Mouse (Mus musculus) liver, embryonic 12.5 days (tissue): ENCODE measurements around the gene Tle3. TPM values are rescaled to one million over a fixed set of nuclear protein-coding genes. Genes with fewer than 3 reads are reported as not detected.

Experiments used
- ATAC-seq: fragments of 200-750 bp; cut with Nextera tagmentation; 2 replicates; pipeline ENCODE4 v1.8.0; 2017; ENCODE audit warnings: moderate number of reproducible peaks, mild to moderate bottlenecking, moderate library complexity
- H3K27ac ChIP-seq: fragments of 300-500 bp; sonication (generic); 2 replicates; pipeline ENCODE4 v1.5.1; 2016; ENCODE audit warnings: mild to moderate bottlenecking
- H3K27me3 ChIP-seq: fragments of 300-500 bp; sonication (generic); replicated peaks from 2 replicates; pipeline ENCODE4 v1.6.1; 2016; ENCODE audit warnings: mild to moderate bottlenecking, moderate library complexity
- H3K36me3 ChIP-seq: fragments of 300-500 bp; sonication (generic); 2 replicates; pipeline ENCODE4 v1.6.1; 2016; ENCODE audit warnings: mild to moderate bottlenecking, moderate library complexity
- H3K4me1 ChIP-seq: fragments of 300-500 bp; sonication (generic); 2 replicates; pipeline ENCODE4 v1.6.1; 2016
- H3K4me2 ChIP-seq: fragments of 300-500 bp; sonication (generic); 2 replicates; pipeline ENCODE4 v1.6.1; 2016; ENCODE audit warnings: mild to moderate bottlenecking, moderate library complexity
- H3K4me3 ChIP-seq: fragments of 300-500 bp; sonication (generic); 2 replicates; pipeline ENCODE4 v1.5.1; 2016; ENCODE audit warnings: mild to moderate bottlenecking, moderate library complexity
- H3K9ac ChIP-seq: fragments of 300-500 bp; sonication (generic); 2 replicates; pipeline ENCODE4 v1.6.1; 2016; ENCODE audit warnings: mild to moderate bottlenecking, moderate library complexity
- H3K9me3 ChIP-seq: fragments of 300-500 bp; sonication (generic); replicated peaks from 2 replicates; pipeline ENCODE4 v1.6.1; 2016; ENCODE audit warnings: mild to moderate bottlenecking, moderate library complexity
- WGBS: fragments of 180-500 bp; shearing (Covaris S2); methylation state at CpG from one replicate; pipeline ENCODE4 v1.1.7; 2016; ENCODE audit not compliant: insufficient replicate concordance; 5-methylcytosine and 5-hydroxymethylcytosine counted together
- polyA plus RNA-seq: library from polyadenylated mRNA; unstranded; fragments of >200 nt; fragmentation: Nextera tagmentation; extraction: Ambion mirVana; gene quantifications from 2 replicates; pipeline ENCODE4 v1.2.1, GENCODE M21; 2016

Gene Tle3
- polyA plus RNA-seq, 1 experiment from 2014 or later = 7.7 TPM

GRCm38 (mm10) chr9:61402268-61402667 is 30.1 kb downstream of the Tle3 start:
- Histone ChIP-seq H3K36me3 (peaks cover 68% of the 10 kb centered on the region), H3K27ac (no peak overlapping the region), H3K9ac (no peak overlapping the region), H3K4me3 (no peak overlapping the region), H3K4me2 (no peak overlapping the region), H3K27me3 (no peaks in the 10 kb centered on the region), H3K9me3 (no peaks in the 10 kb centered on the region), H3K4me1 (0 out of 2 replicates have a peak, but pooled peaks cover 2% of the 10 kb centered on the region)
- 71% methylated on average over 4 of the region's 4 CpGs for WGBS
- no peak for ATAC-seq

- peaks cover 72% of the 10 kb centered on the region for H3K36me3 ChIP-seq
- no peaks in the 10 kb centered on the region for H3K27me3 ChIP-seq
- no peak overlapping the region for H3K4me3 ChIP-seq
- ATAC-seq = no peak
- 0 out of 2 replicates have a peak, but pooled peaks cover 2% of the 10 kb centered on the region for H3K4me1 ChIP-seq
- H3K27ac ChIP-seq = no peak overlapping the region
- H3K4me2 ChIP-seq = no peak overlapping the region
- H3K9ac ChIP-seq = no peak overlapping the region
- no peaks in the 10 kb centered on the region for H3K9me3 ChIP-seq
- WGBS = 84% methylated on average over 5 of the region's 5 CpGs
These were observed 30.6 kb downstream of the Tle3 start for GRCm38 (mm10) chr9:61402716-61403115.

- peaks cover 74% of the 10 kb centered on the region for H3K36me3 ChIP-seq
- no peak overlapping the region for H3K9ac ChIP-seq
- no peak overlapping the region for H3K4me3 ChIP-seq
- H3K27ac ChIP-seq = no peak overlapping the region
- H3K9me3 ChIP-seq = no peaks in the 10 kb centered on the region
- 0 out of 2 replicates have a peak, but pooled peaks cover 2% of the 10 kb centered on the region for H3K4me1 ChIP-seq
- ATAC-seq = no peak
- H3K4me2 ChIP-seq = no peak overlapping the region
- H3K27me3 ChIP-seq = no peaks in the 10 kb centered on the region
- 77% methylated on average over 16 of the region's 16 CpGs for WGBS
These were observed 31.9 kb downstream of the Tle3 start for GRCm38 (mm10) chr9:61403866-61404614.

GRCm38 (mm10) chr9:61404615-61404980 is 32.4 kb downstream of the Tle3 start:
- ATAC-seq = no peak
- 66% methylated on average over 3 of the region's 3 CpGs for WGBS
- no peaks in the 10 kb centered on the region for H3K9me3 ChIP-seq
- H3K27me3 ChIP-seq = no peaks in the 10 kb centered on the region
- H3K4me3 ChIP-seq = no peak overlapping the region
- no peak overlapping the region for H3K4me2 ChIP-seq
- no peak overlapping the region for H3K9ac ChIP-seq
- peaks cover 74% of the 10 kb centered on the region for H3K36me3 ChIP-seq
- no peak overlapping the region for H3K27ac ChIP-seq
- H3K4me1 ChIP-seq = 0 out of 2 replicates have a peak, but pooled peaks cover 2% of the 10 kb centered on the region

- peaks cover 77% of the 10 kb centered on the region for H3K36me3 ChIP-seq
- no peak overlapping the region for H3K9ac ChIP-seq
- H3K4me2 ChIP-seq = no peak overlapping the region
- 78% methylated on average over 19 of the region's 19 CpGs for WGBS
- H3K27ac ChIP-seq = no peak overlapping the region
- H3K4me3 ChIP-seq = no peak overlapping the region
- no peak for ATAC-seq
- H3K9me3 ChIP-seq = no peaks in the 10 kb centered on the region
- no peaks in the 10 kb centered on the region for H3K27me3 ChIP-seq
- 0 out of 2 replicates have a peak, but pooled peaks cover 2% of the 10 kb centered on the region for H3K4me1 ChIP-seq
These were observed 32.9 kb downstream of the Tle3 start for GRCm38 (mm10) chr9:61404998-61405621.

GRCm38 (mm10) chr9:61406343-61406742 is 34.2 kb downstream of the Tle3 start:
- no peak overlapping the region for H3K27ac ChIP-seq
- no peak overlapping the region for H3K9ac ChIP-seq
- H3K9me3 ChIP-seq = no peaks in the 10 kb centered on the region
- H3K4me2 ChIP-seq = no peak overlapping the region
- H3K36me3 ChIP-seq = peaks cover 89% of the 10 kb centered on the region
- no peak overlapping the region for H3K4me3 ChIP-seq
- 0 out of 2 replicates have a peak, but pooled peaks cover under 1% of the 10 kb centered on the region for H3K4me1 ChIP-seq
- no peak for ATAC-seq
- H3K27me3 ChIP-seq = no peaks in the 10 kb centered on the region
- 75% methylated on average over 1 of the region's 1 CpGs for WGBS

GRCm38 (mm10) chr9:61409046-61409445 is 36.9 kb downstream of the Tle3 start:
- Histone ChIP-seq H3K4me3 (no peak overlapping the region), H3K36me3 (peaks cover 99% of the 10 kb centered on the region), H3K27ac (no peak overlapping the region), H3K4me2 (no peak overlapping the region), H3K4me1 (no peaks in the 10 kb centered on the region), H3K9ac (no peak overlapping the region), H3K27me3 (no peaks in the 10 kb centered on the region), H3K9me3 (no peaks in the 10 kb centered on the region)
- no peak for ATAC-seq
- 75% methylated on average over 8 of the region's 8 CpGs for WGBS

GRCm38 (mm10) chr9:61413665-61414456 is 41.7 kb downstream of the Tle3 start:
- Histone ChIP-seq H3K4me2 (no peak overlapping the region), H3K27me3 (no peaks in the 10 kb centered on the region), H3K4me1 (no peaks in the 10 kb centered on the region), H3K4me3 (no peak overlapping the region), H3K9ac (no peak overlapping the region), H3K36me3 (peaks cover 91% of the 10 kb centered on the region), H3K27ac (no peak overlapping the region), H3K9me3 (no peaks in the 10 kb centered on the region)
- no peak for ATAC-seq
- 82% methylated on average over 14 of the region's 14 CpGs for WGBS

- Histone ChIP-seq H3K4me3 (no peak overlapping the region), H3K4me1 (no peaks in the 10 kb centered on the region), H3K36me3 (peaks cover 67% of the 10 kb centered on the region), H3K27me3 (peaks cover 4% of the 10 kb centered on the region; the same call in 1 of the 2 replicates), H3K9me3 (no peaks in the 10 kb centered on the region), H3K9ac (no peak overlapping the region), H3K4me2 (no peak overlapping the region), H3K27ac (no peak overlapping the region)
- ATAC-seq = no peak
- 52% methylated on average over 9 of the region's 9 CpGs for WGBS
These were observed 44.4 kb downstream of the Tle3 start for GRCm38 (mm10) chr9:61416571-61416970.

GRCm38 (mm10) chr9:61421626-61422025 is 49.5 kb downstream of the Tle3 start:
- no peak overlapping the region for H3K9ac ChIP-seq
- no peak overlapping the region for H3K4me2 ChIP-seq
- no peak overlapping the region for H3K4me3 ChIP-seq
- H3K36me3 ChIP-seq = peaks cover 16% of the 10 kb centered on the region
- H3K9me3 ChIP-seq = no peaks in the 10 kb centered on the region
- H3K27ac ChIP-seq = no peak overlapping the region
- no peaks in the 10 kb centered on the region for H3K4me1 ChIP-seq
- peaks cover 4% of the 10 kb centered on the region; the same call in 1 of the 2 replicates for H3K27me3 ChIP-seq
- ATAC-seq = no peak
- WGBS = 56% methylated on average over 3 of the region's 3 CpGs

- Histone ChIP-seq H3K27ac (no peak overlapping the region), H3K4me2 (no peak overlapping the region), H3K9me3 (no peaks in the 10 kb centered on the region), H3K27me3 (peaks cover 17% of the 10 kb centered on the region; the same call in 1 of the 2 replicates), H3K36me3 (no peaks in the 10 kb centered on the region), H3K9ac (no peak overlapping the region), H3K4me3 (no peak overlapping the region), H3K4me1 (no peaks in the 10 kb centered on the region)
- ATAC-seq = no peak
- 36% methylated on average over 3 of the region's 3 CpGs for WGBS
These were observed 52.1 kb downstream of the Tle3 start for GRCm38 (mm10) chr9:61424245-61424644.

- ATAC-seq = no peak
- Histone ChIP-seq H3K4me1 (no peaks in the 10 kb centered on the region), H3K27ac (no peak overlapping the region), H3K9me3 (no peaks in the 10 kb centered on the region), H3K27me3 (peaks cover 31% of the 10 kb centered on the region; the same call in 1 of the 2 replicates), H3K4me3 (no peak overlapping the region), H3K9ac (no peak overlapping the region), H3K4me2 (no peak overlapping the region), H3K36me3 (no peaks in the 10 kb centered on the region)
- 61% methylated on average over 7 of the region's 7 CpGs for WGBS
These were observed 54.3 kb downstream of the Tle3 start for GRCm38 (mm10) chr9:61426493-61426892.
